31 mouse cellular contexts compared by ENCODE assay signal in genomic region chr11:102855941-102856340, GRCm38 (mm10). TPM values are rescaled to one million over a fixed set of nuclear protein-coding genes. Genes with fewer than 3 reads are reported as not detected.
DNase-seq lines count a peak whose midpoint lies in the region; ATAC-seq lines count a peak whose summit lies in the region.
"Had no signal": no experiment of that assay in that cellular context is flagged by ENCODE, and none has a peak within 500 bp of the region (broad histone marks: within the 10 kb centered on the region; RNA-seq: fewer than 3 reads in every experiment).

No protein-coding gene starts in this region.

- no peak for ATAC-seq in neural tube, embryonic 11.5 days (ENCODE audit: insufficient read depth, low FRiP score, low TSS enrichment)
- no peak for ATAC-seq in neural tube, embryonic 15.5 days (ENCODE audit: low FRiP score)
- no peak for ATAC-seq in embryonic facial prominence, embryonic 13.5 days (ENCODE audit: insufficient number of reproducible peaks, insufficient read depth, low FRiP score, low TSS enrichment, low read depth)
- ATAC-seq in limb, embryonic 11.5 days (ENCODE audit: insufficient number of reproducible peaks, low FRiP score, low TSS enrichment, low read depth): no peak
- ATAC-seq: forebrain, embryonic 16.5 days; hindbrain, postnatal 0 days; intestine, embryonic 16.5 days; Patski had no signal

- peaks cover 34% of the 10 kb centered on the region for H3K36me3 ChIP-seq in neural tube, embryonic 11.5 days (ENCODE audit: control insufficient read depth, insufficient read depth, low read length)
- H3K36me3 ChIP-seq in neural tube, embryonic 15.5 days: peaks cover 92% of the 10 kb centered on the region
- H3K36me3 ChIP-seq in embryonic facial prominence, embryonic 13.5 days: peaks cover 84% of the 10 kb centered on the region
- peaks cover 17% of the 10 kb centered on the region for H3K36me3 ChIP-seq in limb, embryonic 11.5 days (ENCODE audit: control insufficient read depth, insufficient read depth, low read length)
- peaks cover 100% of the 10 kb centered on the region for H3K36me3 ChIP-seq in forebrain, embryonic 10.5 days (replicated peaks)

- H3K9ac ChIP-seq in neural tube, embryonic 11.5 days (ENCODE audit: low read length): no peak overlapping the region
- no peak overlapping the region for H3K9ac ChIP-seq in neural tube, embryonic 15.5 days (replicated peaks)
- H3K9ac ChIP-seq in embryonic facial prominence, embryonic 13.5 days: peak overlapping the region; percentile 44; the same call in 1 of the 2 replicates
- no peak overlapping the region for H3K9ac ChIP-seq in limb, embryonic 11.5 days (ENCODE audit: low read length)
- H3K9ac ChIP-seq: liver, embryonic 14.5 days; lung, embryonic 14.5 days; midbrain, embryonic 12.5 days; neural tube, embryonic 13.5 days had no signal

- no peaks in the 10 kb centered on the region for H3K9me3 ChIP-seq in neural tube, embryonic 11.5 days (ENCODE audit: control insufficient read depth, low read length)
- no peaks in the 10 kb centered on the region for H3K9me3 ChIP-seq in neural tube, embryonic 15.5 days (replicated peaks)
- peaks cover 2% of the 10 kb centered on the region; the same call in 1 of the 2 replicates for H3K9me3 ChIP-seq in embryonic facial prominence, embryonic 13.5 days
- no peaks in the 10 kb centered on the region for H3K9me3 ChIP-seq in limb, embryonic 11.5 days (ENCODE audit: control insufficient read depth, low read length)
- H3K9me3 ChIP-seq in forebrain, embryonic 10.5 days: no peaks in the 10 kb centered on the region
- H3K9me3 ChIP-seq: hindbrain, embryonic 10.5 days; midbrain, embryonic 12.5 days; neural tube, embryonic 13.5 days had no signal

- H3K27me3 ChIP-seq in neural tube, embryonic 11.5 days (ENCODE audit: control insufficient read depth, insufficient read depth, low read length): no peaks in the 10 kb centered on the region
- no peaks in the 10 kb centered on the region for H3K27me3 ChIP-seq in neural tube, embryonic 15.5 days (replicated peaks)
- no peaks in the 10 kb centered on the region for H3K27me3 ChIP-seq in embryonic facial prominence, embryonic 13.5 days
- no peaks in the 10 kb centered on the region for H3K27me3 ChIP-seq in limb, embryonic 11.5 days (ENCODE audit: control insufficient read depth, insufficient read depth, low read length)
- H3K27me3 ChIP-seq in forebrain, embryonic 10.5 days (ENCODE audit: poor library complexity, severe bottlenecking): no peaks in the 10 kb centered on the region
- H3K27me3 ChIP-seq: midbrain, embryonic 12.5 days; neural tube, embryonic 13.5 days; Patski had no signal

- no peak overlapping the region for H3K27ac ChIP-seq in neural tube, embryonic 11.5 days (ENCODE audit: low read depth, low read length)
- H3K27ac ChIP-seq in neural tube, embryonic 15.5 days (replicated peaks): no peak overlapping the region
- peak overlapping the region; percentile 11 for H3K27ac ChIP-seq in embryonic facial prominence, embryonic 13.5 days
- H3K27ac ChIP-seq in limb, embryonic 11.5 days (replicated peaks; ENCODE audit: low read depth, low read length): peak overlapping the region; percentile 43; the same call in 1 of the 2 replicates
- H3K27ac ChIP-seq in forebrain, embryonic 10.5 days: no peak overlapping the region
- H3K27ac ChIP-seq: hindbrain, embryonic 10.5 days; hindbrain, postnatal 0 days; liver, embryonic 14.5 days; midbrain, embryonic 12.5 days; neural tube, embryonic 13.5 days; stomach, postnatal 0 days had no signal

- WGBS in neural tube, embryonic 11.5 days: 73% methylated on average over 6 of the region's 6 CpGs
- 89% methylated on average over 6 of the region's 6 CpGs for WGBS in neural tube, embryonic 15.5 days
- 28% methylated on average over 6 of the region's 6 CpGs for WGBS in embryonic facial prominence, embryonic 13.5 days
- 35% methylated on average over 6 of the region's 6 CpGs for WGBS in limb, embryonic 11.5 days
- WGBS in forebrain, embryonic 10.5 days: 74% methylated on average over 6 of the region's 6 CpGs

- H3K4me1 ChIP-seq in neural tube, embryonic 11.5 days (ENCODE audit: control insufficient read depth, insufficient read depth, low read length): no peaks in the 10 kb centered on the region
- no peaks in the 10 kb centered on the region for H3K4me1 ChIP-seq in neural tube, embryonic 15.5 days
- peaks cover 15% of the 10 kb centered on the region for H3K4me1 ChIP-seq in embryonic facial prominence, embryonic 13.5 days
- H3K4me1 ChIP-seq in limb, embryonic 11.5 days (ENCODE audit: control insufficient read depth, insufficient read depth, low read length): peaks cover 13% of the 10 kb centered on the region
- no peaks in the 10 kb centered on the region for H3K4me1 ChIP-seq in forebrain, embryonic 10.5 days
- H3K4me1 ChIP-seq: hindbrain, embryonic 10.5 days; midbrain, embryonic 12.5 days; neural tube, embryonic 13.5 days had no signal

- no peak overlapping the region for H3K4me2 ChIP-seq in neural tube, embryonic 11.5 days (ENCODE audit: low read depth)
- H3K4me2 ChIP-seq in neural tube, embryonic 15.5 days: no peak overlapping the region
- H3K4me2 ChIP-seq in embryonic facial prominence, embryonic 13.5 days: no peak overlapping the region
- no peak overlapping the region for H3K4me2 ChIP-seq in limb, embryonic 11.5 days (ENCODE audit: low read depth, severe bottlenecking)
- H3K4me2 ChIP-seq: lung, embryonic 14.5 days; midbrain, embryonic 12.5 days; neural tube, embryonic 13.5 days had no signal

- DNase-seq in neural tube, embryonic 11.5 days (ENCODE audit: low spot score): peak; percentile 23
- peak; percentile 57 for DNase-seq in limb, embryonic 11.5 days (ENCODE audit: low spot score)
- DNase-seq in spleen, postnatal 10 days (ENCODE audit: low spot score in 2 of 2): no peak
- DNase-seq in right cerebral cortex, postnatal 10 days (ENCODE audit: low spot score in 2 of 2): no peak
- DNase-seq in lung, postnatal 4 days: no peak
- no peak for DNase-seq in forebrain, embryonic 10.5 days (ENCODE audit: extremely low spot score, low spot score)
- DNase-seq: adrenal gland, postnatal 10 days; cerebellum, adult 8-10 months; cerebellum, postnatal 25 days; heart, postnatal 14 days; kidney, adult 9 months; kidney, postnatal 25 days; liver; lung, embryonic 14.5 days; right cerebral cortex, postnatal 25 days; spleen, adult 18-20 months; thymus, adult 18-20 months; thymus, postnatal 25 days had no signal

- no peak overlapping the region for H3K4me3 ChIP-seq in neural tube, embryonic 11.5 days (ENCODE audit: low read depth, low read length)
- no peak overlapping the region for H3K4me3 ChIP-seq in neural tube, embryonic 15.5 days (replicated peaks)
- H3K4me3 ChIP-seq in embryonic facial prominence, embryonic 13.5 days: no peak overlapping the region
- H3K4me3 ChIP-seq in limb, embryonic 11.5 days (ENCODE audit: low read depth, low read length): no peak overlapping the region
- H3K4me3 ChIP-seq in forebrain, embryonic 10.5 days: no peak overlapping the region
- H3K4me3 ChIP-seq: hindbrain, embryonic 10.5 days; midbrain, embryonic 12.5 days; myocyte; neural tube, embryonic 13.5 days had no signal

RNA-seq across cellular contexts. Expression of gene Higd1b, which starts 20.3 kb away (rescaled TPM):
- not detected in 2 replicates for polyA plus RNA-seq in neural tube, embryonic 11.5 days (2014; fragmentation: Nextera tagmentation; extraction: Ambion mirVana)
- polyA plus RNA-seq in neural tube, embryonic 15.5 days (2015; fragmentation: Nextera tagmentation; extraction: Ambion mirVana): 10.5 and 11.8 TPM in 2 replicates
- polyA plus RNA-seq in embryonic facial prominence, embryonic 13.5 days (2015; fragmentation: Nextera tagmentation; extraction: Ambion mirVana): not detected in 2 replicates
- 0.23 TPM in 1 of 2 replicates, not detected in the other for polyA plus RNA-seq in limb, embryonic 11.5 days (2014; fragmentation: Nextera tagmentation; extraction: Ambion mirVana)
- not detected in 2 replicates for polyA plus RNA-seq in forebrain, embryonic 10.5 days (2016; fragmentation: Nextera tagmentation; extraction: Ambion mirVana)
- polyA plus RNA-seq: hindbrain, embryonic 10.5 days; liver, embryonic 14.5 days; midbrain, embryonic 12.5 days; myocyte; Patski had no signal

RNA-seq across cellular contexts. Expression of gene Eftud2, which starts 24.8 kb away (rescaled TPM):
- 239 and 255 TPM in 2 replicates for polyA plus RNA-seq in neural tube, embryonic 11.5 days (2014; fragmentation: Nextera tagmentation; extraction: Ambion mirVana)
- 121 and 147 TPM in 2 replicates for polyA plus RNA-seq in neural tube, embryonic 15.5 days (2015; fragmentation: Nextera tagmentation; extraction: Ambion mirVana)
- 189 and 196 TPM in 2 replicates for polyA plus RNA-seq in embryonic facial prominence, embryonic 13.5 days (2015; fragmentation: Nextera tagmentation; extraction: Ambion mirVana)
- 276 and 303 TPM in 2 replicates for polyA plus RNA-seq in limb, embryonic 11.5 days (2014; fragmentation: Nextera tagmentation; extraction: Ambion mirVana)
- polyA plus RNA-seq in forebrain, embryonic 10.5 days (2016; fragmentation: Nextera tagmentation; extraction: Ambion mirVana): 376 and 379 TPM in 2 replicates

RNA-seq across cellular contexts. Expression of gene Ccdc103, which starts 25.1 kb away (rescaled TPM):
- 1.7 and 1.9 TPM in 2 replicates for polyA plus RNA-seq in neural tube, embryonic 11.5 days (2014; fragmentation: Nextera tagmentation; extraction: Ambion mirVana)
- 1.5 and 1.7 TPM in 2 replicates for polyA plus RNA-seq in neural tube, embryonic 15.5 days (2015; fragmentation: Nextera tagmentation; extraction: Ambion mirVana)
- polyA plus RNA-seq in embryonic facial prominence, embryonic 13.5 days (2015; fragmentation: Nextera tagmentation; extraction: Ambion mirVana): 0.79 and 1.2 TPM in 2 replicates
- 0.99 and 1.4 TPM in 2 replicates for polyA plus RNA-seq in limb, embryonic 11.5 days (2014; fragmentation: Nextera tagmentation; extraction: Ambion mirVana)
- 2.0 and 2.9 TPM in 2 replicates for polyA plus RNA-seq in forebrain, embryonic 10.5 days (2016; fragmentation: Nextera tagmentation; extraction: Ambion mirVana)

RNA-seq across cellular contexts. Expression of gene Fam187a, which starts 29.0 kb away (rescaled TPM):
- polyA plus RNA-seq in neural tube, embryonic 11.5 days (2014; fragmentation: Nextera tagmentation; extraction: Ambion mirVana): not detected in 2 replicates
- polyA plus RNA-seq in neural tube, embryonic 15.5 days (2015; fragmentation: Nextera tagmentation; extraction: Ambion mirVana): not detected in 2 replicates
- not detected in 2 replicates for polyA plus RNA-seq in embryonic facial prominence, embryonic 13.5 days (2015; fragmentation: Nextera tagmentation; extraction: Ambion mirVana)
- polyA plus RNA-seq in limb, embryonic 11.5 days (2014; fragmentation: Nextera tagmentation; extraction: Ambion mirVana): 0.11 TPM in 1 of 2 replicates, not detected in the other
- polyA plus RNA-seq in forebrain, embryonic 10.5 days (2016; fragmentation: Nextera tagmentation; extraction: Ambion mirVana): 0.09 TPM in 1 of 2 replicates, not detected in the other
- polyA plus RNA-seq: forebrain, embryonic 16.5 days; heart, embryonic 14.5 days; hindbrain, embryonic 10.5 days; hindbrain, postnatal 0 days; intestine, embryonic 16.5 days; lung, embryonic 14.5 days; midbrain, embryonic 12.5 days; myocyte; neural tube, embryonic 13.5 days; stomach, postnatal 0 days had no signal

RNA-seq across cellular contexts. Expression of gene Gjc1, which starts 36.4 kb away (rescaled TPM):
- polyA plus RNA-seq in neural tube, embryonic 11.5 days (2014; fragmentation: Nextera tagmentation; extraction: Ambion mirVana): 78.5 and 80.3 TPM in 2 replicates
- polyA plus RNA-seq in neural tube, embryonic 15.5 days (2015; fragmentation: Nextera tagmentation; extraction: Ambion mirVana): 31.9 and 32.8 TPM in 2 replicates
- polyA plus RNA-seq in embryonic facial prominence, embryonic 13.5 days (2015; fragmentation: Nextera tagmentation; extraction: Ambion mirVana): 75.7 and 81.9 TPM in 2 replicates
- 105 and 106 TPM in 2 replicates for polyA plus RNA-seq in limb, embryonic 11.5 days (2014; fragmentation: Nextera tagmentation; extraction: Ambion mirVana)
- polyA plus RNA-seq in forebrain, embryonic 10.5 days (2016; fragmentation: Nextera tagmentation; extraction: Ambion mirVana): 86.0 and 87.4 TPM in 2 replicates

Comparison
In these comparisons a context has a peak if more than half of its experiments do, and no peak if none do; other contexts are left out.
1. DNase-seq: peak in neural tube, embryonic 11.5 days (single experiment) and limb, embryonic 11.5 days (single experiment); none in spleen, postnatal 10 days (0 of 2), right cerebral cortex, postnatal 10 days (0 of 2), lung, postnatal 4 days (0 of 2) and forebrain, embryonic 10.5 days (single experiment).
2. H3K27ac ChIP-seq: peak in embryonic facial prominence, embryonic 13.5 days (single experiment) and limb, embryonic 11.5 days (single experiment); none in neural tube, embryonic 11.5 days (single experiment), neural tube, embryonic 15.5 days (single experiment) and forebrain, embryonic 10.5 days (single experiment).